Mouse (Mus musculus) skeletal muscle tissue, adult 2 months (tissue): ENCODE measurements at regions not wholly inside any gene's neighbourhood (a gene's known extent, or its start where the extent isn't known, plus 50 kb on each side); places are given as distances from the start of the nearest gene placed in this dataset.
A peak's percentile ranks its signal among the peaks of the same experiment; 100 is the strongest.

Source experiments
- DNase-seq: peaks from one replicate; pipeline ENCODE4 v3.0.0-alpha.2; 2012; ENCODE audit warnings: low read depth, low spot score

GRCm38 (mm10) chr5:121078531-121078930 is 68.6 kb upstream of the Rph3a start:
- peak; percentile 34 for DNase-seq

- DNase-seq: no peak
Measured at GRCm38 (mm10) chr5:121076741-121077140, 66.8 kb upstream of the Rph3a start.

- DNase-seq: no peak
Measured at GRCm38 (mm10) chr5:121068821-121069220, 58.9 kb upstream of the Rph3a start.

- DNase-seq: no peak
Measured at GRCm38 (mm10) chr5:121064721-121065120, 54.8 kb upstream of the Rph3a start.

GRCm38 (mm10) chr5:121062930-121063584 is 53.2 kb upstream of the Rph3a start:
- no peak for DNase-seq

GRCm38 (mm10) chr5:121061688-121062087 is 51.8 kb upstream of the Rph3a start:
- DNase-seq: no peak
